Mouse (Mus musculus) heart, embryonic 11.5 days (tissue): Measurements from ENCODE around the gene Cobll1. TPM values are rescaled to one million over a fixed set of nuclear protein-coding genes. Genes with fewer than 3 reads are reported as not detected.

ENCODE experiments used
- ATAC-seq: fragments of 200-750 bp; cut with Nextera tagmentation; replicated peaks from 2 replicates; pipeline ENCODE4 v1.8.0; 2017; ENCODE audit warnings: moderate library complexity; ENCODE audit not compliant: insufficient number of reproducible peaks, low FRiP score, low TSS enrichment
- H3K27ac ChIP-seq: fragments of 300-500 bp; sonication (generic); 2 replicates; pipeline ENCODE4 v1.5.1; 2014; ENCODE audit warnings: mild to moderate bottlenecking, low read depth, low read length
- H3K27me3 ChIP-seq: fragments of 300-500 bp; sonication (generic); 2 replicates; pipeline ENCODE4 v1.6.1; 2014; ENCODE audit warnings: mild to moderate bottlenecking, low read length, mixed read lengths; ENCODE audit not compliant: control insufficient read depth, insufficient read depth
- H3K36me3 ChIP-seq: fragments of 300-500 bp; sonication (generic); 2 replicates; pipeline ENCODE4 v1.6.1; 2014; ENCODE audit warnings: mild to moderate bottlenecking, low read length, moderate library complexity, mixed read lengths; ENCODE audit not compliant: control insufficient read depth, insufficient read depth
- H3K4me1 ChIP-seq: fragments of 300-500 bp; sonication (generic); 2 replicates; pipeline ENCODE4 v1.6.1; 2014; ENCODE audit warnings: low read length; ENCODE audit not compliant: control insufficient read depth, insufficient read depth
- H3K4me2 ChIP-seq: fragments of 300-500 bp; sonication (generic); 2 replicates; pipeline ENCODE4 v1.6.1; 2014; ENCODE audit warnings: mild to moderate bottlenecking, moderate library complexity
- H3K4me3 ChIP-seq: fragments of 300-500 bp; sonication (generic); 2 replicates; pipeline ENCODE4 v1.5.1; 2014; ENCODE audit warnings: low read depth, low read length
- H3K9ac ChIP-seq: fragments of 300-500 bp; sonication (generic); 2 replicates; pipeline ENCODE4 v1.6.1; 2014; ENCODE audit warnings: mild to moderate bottlenecking, low read depth, low read length, moderate library complexity
- H3K9me3 ChIP-seq: fragments of 300-500 bp; sonication (generic); replicated peaks from 2 replicates; pipeline ENCODE4 v1.6.1; 2016; ENCODE audit warnings: low read length; ENCODE audit not compliant: control insufficient read depth
- WGBS: fragments of 180-500 bp; shearing (Covaris S2); extraction: QIAGEN DNeasy Blood & Tissue Kit; methylation state at CpG from one replicate; pipeline ENCODE4 v1.1.7; 2014; ENCODE audit not compliant: insufficient replicate concordance; 5-methylcytosine and 5-hydroxymethylcytosine counted together
- polyA plus RNA-seq: library from polyadenylated mRNA; unstranded; fragments of >200 nt; fragmentation: Nextera tagmentation; extraction: Ambion mirVana; gene quantifications from 2 replicates; pipeline ENCODE4 v1.2.1, GENCODE M21; 2014

Cobll1 gene
- polyA plus RNA-seq, 1 experiment from 2014 or later, result 9.9 TPM

- no peaks in the 10 kb centered on the region for H3K27me3 ChIP-seq
- no peak overlapping the region for H3K4me3 ChIP-seq
- H3K36me3 ChIP-seq, result no peaks in the 10 kb centered on the region
- no peak overlapping the region for H3K4me2 ChIP-seq
- WGBS, result 67% methylated on average over 4 of the region's 4 CpGs
- H3K4me1 ChIP-seq, result peaks cover 8% of the 10 kb centered on the region; the same call in 1 of the 2 replicates
- ATAC-seq, result no peak
- no peak overlapping the region for H3K9ac ChIP-seq
- H3K9me3 ChIP-seq, result no peaks in the 10 kb centered on the region
- H3K27ac ChIP-seq, result no peak overlapping the region
Measured at GRCm38 (mm10) chr2:65141093-65141661, 98.0 kb downstream of the Cobll1 start.

GRCm38 (mm10) chr2:65140330-65140922 lies 98.8 kb downstream of the Cobll1 start:
- WGBS, result 65% methylated on average over 6 of the region's 6 CpGs
- H3K27me3 ChIP-seq, result no peaks in the 10 kb centered on the region
- no peak overlapping the region for H3K9ac ChIP-seq
- H3K4me3 ChIP-seq, result no peak overlapping the region
- no peak for ATAC-seq
- no peaks in the 10 kb centered on the region for H3K36me3 ChIP-seq
- peaks cover 8% of the 10 kb centered on the region; the same call in 1 of the 2 replicates for H3K4me1 ChIP-seq
- no peak overlapping the region for H3K27ac ChIP-seq
- H3K4me2 ChIP-seq, result no peak overlapping the region
- H3K9me3 ChIP-seq, result no peaks in the 10 kb centered on the region

- Histone ChIP-seq H3K4me2 (no peak overlapping the region), H3K36me3 (no peaks in the 10 kb centered on the region), H3K4me3 (no peak overlapping the region), H3K27ac (no peak overlapping the region), H3K9ac (no peak overlapping the region), H3K27me3 (no peaks in the 10 kb centered on the region), H3K4me1 (peaks cover 8% of the 10 kb centered on the region; the same call in 1 of the 2 replicates), H3K9me3 (no peaks in the 10 kb centered on the region)
- ATAC-seq, result no peak
- WGBS, result 69% methylated on average over 4 of the region's 4 CpGs
Measured at GRCm38 (mm10) chr2:65139606-65140329, 99.4 kb downstream of the Cobll1 start.

GRCm38 (mm10) chr2:65138992-65139391 lies 100.2 kb downstream of the Cobll1 start:
- ATAC-seq, result no peak
- Histone ChIP-seq H3K27ac (no peak overlapping the region), H3K36me3 (no peaks in the 10 kb centered on the region), H3K4me2 (no peak overlapping the region), H3K9me3 (no peaks in the 10 kb centered on the region), H3K27me3 (no peaks in the 10 kb centered on the region), H3K4me1 (peaks cover 8% of the 10 kb centered on the region; the same call in 1 of the 2 replicates), H3K9ac (no peak overlapping the region), H3K4me3 (no peak overlapping the region)
- WGBS, result 74% methylated on average over 5 of the region's 5 CpGs

GRCm38 (mm10) chr2:65126141-65126783 lies 112.9 kb downstream of the Cobll1 start:
- ATAC-seq, result no peak
- Histone ChIP-seq H3K4me3 (no peak overlapping the region), H3K4me2 (no peak overlapping the region), H3K4me1 (peaks cover 7% of the 10 kb centered on the region), H3K9ac (no peak overlapping the region), H3K9me3 (no peaks in the 10 kb centered on the region), H3K27ac (no peak overlapping the region), H3K36me3 (peaks cover 8% of the 10 kb centered on the region), H3K27me3 (no peaks in the 10 kb centered on the region)
- 82% methylated on average over 12 of the region's 12 CpGs for WGBS

GRCm38 (mm10) chr2:65123702-65124101 lies 115.5 kb downstream of the Cobll1 start:
- Histone ChIP-seq H3K4me2 (no peak overlapping the region), H3K9me3 (no peaks in the 10 kb centered on the region), H3K4me1 (peaks cover 8% of the 10 kb centered on the region), H3K27me3 (no peaks in the 10 kb centered on the region), H3K9ac (no peak overlapping the region), H3K36me3 (peaks cover 3% of the 10 kb centered on the region), H3K4me3 (no peak overlapping the region), H3K27ac (no peak overlapping the region)
- no peak for ATAC-seq
- 80% methylated on average over 3 of the region's 3 CpGs for WGBS

GRCm38 (mm10) chr2:65121435-65121834 lies 117.8 kb downstream of the Cobll1 start:
- H3K36me3 ChIP-seq, result peaks cover 3% of the 10 kb centered on the region
- H3K4me1 ChIP-seq, result 0 out of 2 replicates have a peak, but pooled peaks cover 3% of the 10 kb centered on the region
- no peak overlapping the region for H3K27ac ChIP-seq
- H3K9ac ChIP-seq, result no peak overlapping the region
- H3K9me3 ChIP-seq, result no peaks in the 10 kb centered on the region
- 12% methylated on average over 1 of the region's 1 CpGs for WGBS
- H3K4me3 ChIP-seq, result no peak overlapping the region
- ATAC-seq, result no peak
- no peaks in the 10 kb centered on the region for H3K27me3 ChIP-seq
- no peak overlapping the region for H3K4me2 ChIP-seq

- Histone ChIP-seq H3K4me1 (0 out of 2 replicates have a peak, but pooled peaks cover 3% of the 10 kb centered on the region), H3K4me3 (no peak overlapping the region), H3K9me3 (no peaks in the 10 kb centered on the region), H3K27ac (no peak overlapping the region), H3K27me3 (no peaks in the 10 kb centered on the region), H3K4me2 (no peak overlapping the region), H3K9ac (no peak overlapping the region), H3K36me3 (peaks cover 3% of the 10 kb centered on the region)
- WGBS, result 70% methylated on average over 3 of the region's 3 CpGs
- ATAC-seq, result no peak
Measured at GRCm38 (mm10) chr2:65121012-65121411, 118.2 kb downstream of the Cobll1 start.
